7 mouse cellular contexts compared by ENCODE assay signal in the genomic region with DNA sequence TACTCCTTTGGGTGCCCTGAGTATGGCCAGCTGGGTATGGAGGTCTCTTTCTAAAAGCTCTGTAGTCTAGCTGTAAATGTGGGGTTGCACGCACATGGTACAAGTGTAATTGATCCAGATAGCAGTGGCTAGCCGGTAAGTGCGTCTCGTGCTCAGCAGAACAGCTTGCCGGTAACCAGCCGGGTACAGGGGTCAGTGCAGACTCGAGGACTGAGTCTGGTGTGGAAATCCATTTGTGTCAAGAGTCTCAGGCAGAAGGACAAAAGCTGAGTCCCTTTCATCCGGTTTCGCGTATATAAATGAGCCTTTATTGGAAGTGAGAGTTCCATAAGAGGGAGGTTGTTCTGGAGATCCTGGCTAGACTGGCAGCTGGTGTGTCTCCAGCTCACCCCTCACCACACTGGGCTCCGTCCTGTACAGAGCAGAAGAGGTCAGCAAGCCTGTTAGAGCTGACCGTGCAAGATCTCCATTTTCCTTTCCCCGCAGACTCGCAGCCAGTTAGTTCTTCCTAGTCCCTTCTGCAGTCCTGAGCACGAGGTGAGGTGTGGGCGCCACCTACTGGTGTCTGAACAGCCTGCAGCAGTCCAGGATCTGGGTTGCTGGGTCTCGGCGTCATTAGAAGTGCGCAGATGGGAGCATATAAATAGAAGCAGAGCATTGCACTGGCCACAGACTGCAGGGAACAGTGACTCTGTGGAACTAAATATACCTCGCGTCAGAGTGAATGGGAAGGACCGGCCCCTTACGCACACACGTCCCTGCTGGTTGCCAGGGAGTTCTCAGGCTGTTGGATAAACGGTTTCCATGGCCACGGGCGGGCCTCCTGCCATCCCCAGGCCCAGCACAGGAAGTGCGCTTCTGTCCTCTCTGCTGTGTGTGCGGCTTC. TPM values are rescaled to one million over a fixed set of nuclear protein-coding genes. Genes with fewer than 3 reads are reported as not detected.
DNase-seq lines count a peak whose midpoint lies in the region; ATAC-seq and TF ChIP-seq lines count a peak whose summit lies in the region.

No protein-coding gene starts in this region.

- H3K27me3 ChIP-seq in embryonic facial prominence, embryonic 13.5 days: no peaks in the 10 kb centered on the region
- H3K27me3 ChIP-seq in limb, embryonic 14.5 days (ENCODE audit: control insufficient read depth, insufficient read depth, low read length): no peaks in the 10 kb centered on the region
- H3K27me3 ChIP-seq in midbrain, postnatal 0 days (ENCODE audit: insufficient read depth, low read length): no peaks in the 10 kb centered on the region

- H3K36me3 ChIP-seq in embryonic facial prominence, embryonic 13.5 days: peaks cover 97% of the 10 kb centered on the region
- H3K36me3 ChIP-seq in limb, embryonic 14.5 days (ENCODE audit: control insufficient read depth, insufficient read depth, low read length): peaks cover 97% of the 10 kb centered on the region
- peaks cover 67% of the 10 kb centered on the region for H3K36me3 ChIP-seq in midbrain, postnatal 0 days (ENCODE audit: insufficient read depth, low read length)

- peak; percentile 98 for TF ChIP-seq CTCF in midbrain, postnatal 0 days (IDR thresholded peaks at IDR 0.05)

- ATAC-seq in embryonic facial prominence, embryonic 13.5 days (ENCODE audit: insufficient number of reproducible peaks, insufficient read depth, low FRiP score, low TSS enrichment, low read depth): peak; percentile 74
- ATAC-seq in limb, embryonic 14.5 days (ENCODE audit: low FRiP score, low read depth): peak; percentile 85
- peak; percentile 88 for ATAC-seq in midbrain, postnatal 0 days (ENCODE audit: low FRiP score)

- DNase-seq in adrenal gland, postnatal 14 days: peak; percentile 94
- peak; percentile 95 for DNase-seq in heart, adult 8-10 months (ENCODE audit: low spot score)
- DNase-seq in kidney, adult 9 months: peak; percentile 91
- DNase-seq in limb, embryonic 14.5 days (ENCODE audit: low spot score): peak; percentile 87
- peak; percentile 96 for DNase-seq in midbrain, postnatal 0 days (ENCODE audit: low spot score)
- peak; percentile 71 to 89 for DNase-seq in spleen, postnatal 10 days (ENCODE audit: low spot score in 2 of 2)

- H3K9me3 ChIP-seq in embryonic facial prominence, embryonic 13.5 days: no peaks in the 10 kb centered on the region
- H3K9me3 ChIP-seq in limb, embryonic 14.5 days (ENCODE audit: control insufficient read depth, low read length): no peaks in the 10 kb centered on the region
- no peaks in the 10 kb centered on the region for H3K9me3 ChIP-seq in midbrain, postnatal 0 days (ENCODE audit: low read length)

- H3K4me2 ChIP-seq in embryonic facial prominence, embryonic 13.5 days: no peak overlapping the region
- H3K4me2 ChIP-seq in limb, embryonic 14.5 days (replicated peaks; ENCODE audit: low read depth, low read length, severe bottlenecking): no peak overlapping the region
- peak overlapping the region; percentile 1; the same call in 1 of the 2 replicates for H3K4me2 ChIP-seq in midbrain, postnatal 0 days (ENCODE audit: low read depth, low read length, poor library complexity, severe bottlenecking)

- TF ChIP-seq POLR2A in limb, embryonic 14.5 days (IDR thresholded peaks at IDR 0.05; ENCODE audit: borderline replicate concordance, extremely low read depth, insufficient read depth, insufficient read length): no peak

- H3K9ac ChIP-seq in embryonic facial prominence, embryonic 13.5 days: 0 out of 2 replicates have a peak overlapping the region, but pooled peaks have one; percentile 23
- H3K9ac ChIP-seq in limb, embryonic 14.5 days (ENCODE audit: low read depth, low read length, severe bottlenecking): no peak overlapping the region
- no peak overlapping the region for H3K9ac ChIP-seq in midbrain, postnatal 0 days (replicated peaks; ENCODE audit: low read length, poor library complexity, severe bottlenecking)

- 56% methylated on average over 29 of the region's 29 CpGs for WGBS in embryonic facial prominence, embryonic 13.5 days
- WGBS in limb, embryonic 14.5 days: 60% methylated on average over 29 of the region's 29 CpGs
- 22% methylated on average over 29 of the region's 29 CpGs for WGBS in midbrain, postnatal 0 days

- no peak overlapping the region for H3K4me3 ChIP-seq in embryonic facial prominence, embryonic 13.5 days
- no peak overlapping the region for H3K4me3 ChIP-seq in limb, embryonic 14.5 days (replicated peaks; ENCODE audit: low read length)
- H3K4me3 ChIP-seq in midbrain, postnatal 0 days (ENCODE audit: low read depth, low read length): no peak overlapping the region

- peaks cover 3% of the 10 kb centered on the region; the same call in 1 of the 2 replicates for H3K4me1 ChIP-seq in embryonic facial prominence, embryonic 13.5 days
- no peaks in the 10 kb centered on the region for H3K4me1 ChIP-seq in limb, embryonic 14.5 days (ENCODE audit: control insufficient read depth, insufficient read depth, low read length)
- H3K4me1 ChIP-seq in midbrain, postnatal 0 days (ENCODE audit: insufficient read depth, low read length): peaks cover 5% of the 10 kb centered on the region; the same call in 1 of the 2 replicates

- peak overlapping the region; percentile 28 for H3K27ac ChIP-seq in embryonic facial prominence, embryonic 13.5 days
- 0 out of 2 replicates have a peak overlapping the region, but pooled peaks have one; percentile 8 for H3K27ac ChIP-seq in limb, embryonic 14.5 days (replicated peaks; ENCODE audit: low read depth, low read length)
- H3K27ac ChIP-seq in midbrain, postnatal 0 days (ENCODE audit: low read depth, low read length): peak overlapping the region; percentile 47; the same call in 1 of the 2 replicates

RNA-seq across cellular contexts. Expression of gene Rcc2, which starts 13.4 kb away (rescaled TPM):
- 71.3 and 74.2 TPM in 2 replicates for total RNA-seq in adrenal gland, postnatal 14 days (2021)
- 43.5 and 44.2 TPM in 2 replicates for polyA plus RNA-seq in embryonic facial prominence, embryonic 13.5 days (2015; fragmentation: Nextera tagmentation; extraction: Ambion mirVana)
- total RNA-seq in heart, adult 8-10 months (2022): 10 to 100 TPM; 11.4 to 12.5 (median 11.9) TPM
- polyA plus RNA-seq in limb, embryonic 14.5 days (2012; rRNA removed): 119 and 145 TPM in 2 replicates
- 47.8 and 57.2 TPM in 2 replicates for polyA plus RNA-seq in limb, embryonic 14.5 days (2014; fragmentation: Nextera tagmentation; extraction: Ambion mirVana)
- total RNA-seq in midbrain, postnatal 0 days (2014; rRNA removed): 40.0 and 51.2 TPM in 2 replicates
- polyA plus RNA-seq in midbrain, postnatal 0 days (2015; fragmentation: Nextera tagmentation; extraction: Ambion mirVana): 11.5 and 13.2 TPM in 2 replicates

RNA-seq across cellular contexts. Expression of gene Padi6, which starts 28.7 kb away (rescaled TPM):
- total RNA-seq in adrenal gland, postnatal 14 days (2021): not detected in 2 replicates
- polyA plus RNA-seq in embryonic facial prominence, embryonic 13.5 days (2015; fragmentation: Nextera tagmentation; extraction: Ambion mirVana): not detected in 2 replicates
- not detected for total RNA-seq in heart, adult 8-10 months (2022)
- polyA plus RNA-seq in limb, embryonic 14.5 days (2012; rRNA removed): not detected in 2 replicates
- polyA plus RNA-seq in limb, embryonic 14.5 days (2014; fragmentation: Nextera tagmentation; extraction: Ambion mirVana): not detected in 2 replicates
- total RNA-seq in midbrain, postnatal 0 days (2014; rRNA removed): not detected in 2 replicates
- polyA plus RNA-seq in midbrain, postnatal 0 days (2015; fragmentation: Nextera tagmentation; extraction: Ambion mirVana): 0.09 and 0.10 TPM in 2 replicates

RNA-seq across cellular contexts. Expression of gene Arhgef10l, which starts 47.9 kb away (rescaled TPM):
- 13.1 and 15.3 TPM in 2 replicates for total RNA-seq in adrenal gland, postnatal 14 days (2021)
- 11.5 and 11.6 TPM in 2 replicates for polyA plus RNA-seq in embryonic facial prominence, embryonic 13.5 days (2015; fragmentation: Nextera tagmentation; extraction: Ambion mirVana)
- total RNA-seq in heart, adult 8-10 months (2022): 10 to 100 TPM; 59.6 to 80.5 (median 71.9) TPM
- polyA plus RNA-seq in limb, embryonic 14.5 days (2012; rRNA removed): 19.5 and 25.4 TPM in 2 replicates
- 13.7 and 15.2 TPM in 2 replicates for polyA plus RNA-seq in limb, embryonic 14.5 days (2014; fragmentation: Nextera tagmentation; extraction: Ambion mirVana)
- total RNA-seq in midbrain, postnatal 0 days (2014; rRNA removed): 68.7 and 81.1 TPM in 2 replicates
- 20.7 and 23.1 TPM in 2 replicates for polyA plus RNA-seq in midbrain, postnatal 0 days (2015; fragmentation: Nextera tagmentation; extraction: Ambion mirVana)
